Mouse (Mus musculus) myocyte (in vitro differentiated cells): ENCODE measurements around the gene Sdk1.

Source experiments
- MAX ChIP-seq: IDR thresholded peaks from one replicate; pipeline ENCODE4 v1.6.1; 2011; ENCODE audit warnings: low read depth, mild to moderate bottlenecking, control low read depth
- POLR2A ChIP-seq: IDR thresholded peaks from one replicate; pipeline ENCODE4 v1.6.1; 2011; ENCODE audit warnings: low read depth, mild to moderate bottlenecking, control low read depth, moderate library complexity; ENCODE audit not compliant: insufficient read length
- POLR2AphosphoS2 ChIP-seq: IDR thresholded peaks from one replicate; pipeline ENCODE4 v1.6.1; 2011; ENCODE audit warnings: low read depth, control low read depth; ENCODE audit not compliant: insufficient read length
- USF1 ChIP-seq: IDR thresholded peaks from one replicate; pipeline ENCODE4 v1.6.1; 2011; ENCODE audit warnings: low read depth, mild to moderate bottlenecking, control low read depth, moderate library complexity

DNA sequence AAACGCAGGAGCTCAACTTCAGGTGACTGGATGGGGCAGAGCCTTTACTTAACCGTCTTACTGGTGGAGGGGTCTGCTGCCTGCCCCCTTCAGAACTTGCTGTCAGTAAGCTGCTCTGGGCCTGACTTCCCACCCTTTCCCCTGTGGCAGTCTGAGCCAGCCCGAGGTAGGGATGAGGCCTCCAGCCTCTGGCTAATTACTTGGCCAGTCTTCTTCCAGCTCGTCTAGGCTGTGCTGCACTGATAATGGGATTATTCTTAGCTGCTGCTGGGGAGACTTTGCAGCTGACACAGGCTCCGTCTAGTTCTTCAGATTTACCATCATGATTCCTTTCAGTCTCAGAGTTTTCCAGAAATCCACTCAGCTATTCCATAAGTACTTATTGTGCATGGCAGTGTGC is 104.2 kb downstream of the Sdk1 start:
- no peak for TF ChIP-seq POLR2AphosphoS2
- no peak for TF ChIP-seq MAX
- no peak for TF ChIP-seq USF1
- TF ChIP-seq POLR2A, result no peak
